Mouse (Mus musculus): ENCODE data around the gene Cd82. TPM values are rescaled to one million over a fixed set of nuclear protein-coding genes. Genes with fewer than 3 reads are reported as not detected.
A peak's percentile ranks its signal among the peaks of the same experiment; 100 is the strongest.

Gene Cd82
- polyA plus RNA-seq, 1 experiment = 118 TPM

DNA sequence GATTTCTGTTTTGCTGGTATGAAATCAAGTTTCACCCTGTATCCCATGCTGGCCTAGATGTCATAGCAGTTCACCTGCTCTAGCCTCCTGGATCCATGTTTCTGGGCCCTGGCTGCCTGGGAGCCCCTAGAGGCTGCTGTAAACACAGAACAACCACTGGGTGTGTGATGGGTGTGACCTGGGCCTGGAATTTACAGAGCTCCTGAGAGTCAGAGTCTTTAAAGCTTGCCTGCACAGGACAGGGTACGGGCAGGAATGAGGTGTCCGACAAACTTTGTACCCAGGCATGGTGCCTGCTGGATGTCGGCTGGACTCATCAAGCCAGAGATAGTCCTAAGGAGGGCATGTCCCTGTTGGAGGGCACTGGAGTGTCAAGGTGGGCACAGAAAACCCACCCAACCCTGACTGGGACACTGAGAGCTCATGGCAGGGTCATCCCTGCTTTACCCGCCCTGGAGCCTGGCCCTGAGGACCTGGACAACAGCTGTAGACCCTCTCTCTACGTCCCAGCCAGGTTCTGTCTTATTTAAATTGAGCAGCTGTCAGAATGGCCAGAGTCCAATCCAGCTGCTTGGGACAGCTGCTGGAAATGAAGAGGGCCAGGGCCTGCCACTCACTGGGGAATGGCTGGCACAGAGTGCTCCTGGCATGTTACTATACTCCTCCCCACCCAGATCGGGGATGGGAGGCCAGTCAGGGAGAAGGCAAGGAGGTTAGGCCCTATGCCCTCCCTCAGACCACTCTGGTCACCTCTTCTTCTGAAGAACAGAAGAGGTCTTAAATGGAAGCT, 30.1 kb downstream of the Cd82 start:
- H3K79me2 ChIP-seq (ENCODE audit: control insufficient read depth, insufficient read depth) = no peaks in the 10 kb centered on the region
- no peaks in the 10 kb centered on the region for H3K79me3 ChIP-seq (ENCODE audit: low read depth)
- no peak overlapping the region for H3K4me3 ChIP-seq (ENCODE audit: insufficient read depth, poor library complexity, severe bottlenecking)
- no peaks in the 10 kb centered on the region for H3K27me3 ChIP-seq (ENCODE audit: control insufficient read depth, insufficient read depth, insufficient read length)
- no peak overlapping the region for H3ac ChIP-seq (ENCODE audit: control insufficient read depth, insufficient read length, low read depth)
- peaks cover 36% of the 10 kb centered on the region for H3K36me3 ChIP-seq (ENCODE audit: control insufficient read depth, insufficient read depth)
- TF ChIP-seq MYOG (IDR thresholded peaks at IDR 0.05; ENCODE audit: control insufficient read depth, extremely low read depth, insufficient read length) (no peak), USF1 (IDR thresholded peaks at IDR 0.05; ENCODE audit: low read depth) (no peak), CEBPB (IDR thresholded peaks at IDR 0.05; ENCODE audit: low read depth) (no peak), MAX (IDR thresholded peaks at IDR 0.05) (no peak), CTCF (IDR thresholded peaks at IDR 0.05; ENCODE audit: control insufficient read depth, insufficient read depth, insufficient read length) (no peak), MYOD1 (IDR thresholded peaks at IDR 0.05; ENCODE audit: control insufficient read depth, insufficient read length, low read depth) (peak; percentile 60)

DNA sequence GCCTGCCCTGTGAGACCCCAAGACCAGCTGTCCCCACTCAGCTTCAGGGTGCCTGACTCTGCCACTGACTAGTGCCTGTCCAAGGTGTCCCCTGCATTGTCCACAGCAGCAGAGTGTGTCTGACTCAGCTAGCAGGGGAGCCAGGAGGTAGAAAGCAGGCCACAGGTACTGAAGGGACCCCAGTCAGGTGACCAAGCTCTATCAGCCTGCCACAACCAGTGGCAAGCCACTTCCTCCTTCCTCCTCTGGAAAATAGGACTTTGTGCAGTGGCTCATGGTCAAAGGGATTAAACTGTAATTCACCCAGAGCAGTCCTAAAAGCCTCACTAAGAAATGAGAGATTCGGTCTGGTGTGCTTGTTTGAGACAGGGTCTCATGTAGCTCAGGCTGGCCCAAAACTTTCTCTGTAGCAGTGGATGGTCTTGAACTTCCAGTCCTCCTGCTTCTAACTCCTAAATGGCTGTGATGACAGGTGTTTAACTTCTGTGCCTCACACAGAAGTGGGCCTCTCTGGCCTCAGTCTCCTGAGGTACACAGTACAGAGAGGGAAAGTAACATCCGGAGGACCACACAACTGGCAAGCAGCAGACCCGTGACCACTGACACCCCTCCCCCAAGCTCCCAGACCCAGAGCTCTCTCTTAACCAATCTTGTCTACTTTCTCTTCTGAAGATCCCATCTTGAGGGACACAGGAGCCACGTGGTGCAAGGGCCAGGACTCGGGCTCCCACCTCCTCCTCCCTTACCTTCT, 31.2 kb downstream of the Cd82 start:
- Histone ChIP-seq H3K79me3 (ENCODE audit: low read depth) (no peaks in the 10 kb centered on the region), H3K36me3 (ENCODE audit: control insufficient read depth, insufficient read depth) (peaks cover 28% of the 10 kb centered on the region), H3K79me2 (ENCODE audit: control insufficient read depth, insufficient read depth) (no peaks in the 10 kb centered on the region), H3K27me3 (ENCODE audit: control insufficient read depth, insufficient read depth, insufficient read length) (no peaks in the 10 kb centered on the region), H3K4me3 (ENCODE audit: insufficient read depth, poor library complexity, severe bottlenecking) (no peak overlapping the region), H3ac (ENCODE audit: control insufficient read depth, insufficient read length, low read depth) (no peak overlapping the region)
- TF ChIP-seq MYOD1 (IDR thresholded peaks at IDR 0.05; ENCODE audit: control insufficient read depth, insufficient read length, low read depth) (no peak), CEBPB (IDR thresholded peaks at IDR 0.05; ENCODE audit: low read depth) (no peak), FOSL1 (IDR thresholded peaks at IDR 0.05; ENCODE audit: insufficient read depth, low read length, poor library complexity, severe bottlenecking) (no peak), MAX (IDR thresholded peaks at IDR 0.05) (no peak), CTCF (IDR thresholded peaks at IDR 0.05; ENCODE audit: control insufficient read depth, insufficient read depth, insufficient read length) (no peak), MYOG (IDR thresholded peaks at IDR 0.05; ENCODE audit: control insufficient read depth, extremely low read depth, insufficient read length) (no peak), USF1 (IDR thresholded peaks at IDR 0.05; ENCODE audit: low read depth) (no peak)

DNA sequence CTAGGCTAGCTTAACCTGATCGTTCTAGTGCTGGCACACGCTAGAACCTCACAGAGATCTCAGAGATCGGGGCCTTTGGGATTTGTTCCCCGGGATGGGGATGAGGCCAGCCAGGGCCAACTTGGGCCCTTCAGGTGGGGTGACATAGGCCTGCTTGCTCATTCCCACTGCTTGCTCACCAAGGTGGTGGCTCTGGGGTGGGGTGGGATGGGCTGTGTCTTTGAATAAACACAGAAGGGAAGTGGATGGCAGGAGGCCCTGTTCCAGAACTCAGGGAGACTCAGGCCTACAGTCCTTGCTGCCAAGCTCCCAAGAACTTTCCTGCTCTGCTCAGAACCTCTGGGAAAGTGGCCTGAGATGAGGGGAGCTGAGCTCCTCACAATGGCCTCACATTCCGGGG, 31.9 kb downstream of the Cd82 start:
- no peak for TF ChIP-seq CTCF (IDR thresholded peaks at IDR 0.05; ENCODE audit: control insufficient read depth, insufficient read depth, insufficient read length)
- no peak for TF ChIP-seq USF1 (IDR thresholded peaks at IDR 0.05; ENCODE audit: low read depth)
- no peak for TF ChIP-seq MAX (IDR thresholded peaks at IDR 0.05)
- no peak for TF ChIP-seq MYOG (IDR thresholded peaks at IDR 0.05; ENCODE audit: control insufficient read depth, extremely low read depth, insufficient read length)
- no peak for TF ChIP-seq CEBPB (IDR thresholded peaks at IDR 0.05; ENCODE audit: low read depth)
- TF ChIP-seq FOSL1 (IDR thresholded peaks at IDR 0.05; ENCODE audit: insufficient read depth, low read length, poor library complexity, severe bottlenecking) = no peak
- no peak for TF ChIP-seq MYOD1 (IDR thresholded peaks at IDR 0.05; ENCODE audit: control insufficient read depth, insufficient read length, low read depth)

DNA sequence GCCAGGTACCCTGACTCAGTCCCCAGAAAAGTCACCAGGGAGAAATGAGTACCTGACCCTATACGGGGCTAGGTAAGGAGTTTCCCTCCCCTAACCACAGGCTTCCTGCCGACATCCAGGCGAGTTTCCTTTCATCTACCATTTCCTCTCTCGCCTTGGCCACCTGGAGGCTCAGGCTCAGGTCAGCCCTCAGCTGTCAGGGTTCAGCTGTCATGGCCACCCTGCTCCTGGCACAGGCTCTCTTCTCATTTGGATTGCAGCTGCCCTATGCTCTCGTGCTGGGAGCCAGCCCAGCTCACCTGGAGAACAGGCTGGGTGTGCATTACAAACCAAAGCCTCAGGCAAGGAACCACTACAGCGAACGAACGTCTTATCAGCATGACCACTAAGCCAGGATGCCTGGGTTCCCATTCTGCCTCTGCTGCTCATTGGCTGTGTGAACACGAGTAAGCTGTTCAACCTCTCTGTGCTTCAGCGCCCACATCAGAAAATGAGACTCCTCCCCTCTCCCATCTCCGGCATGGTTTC, 34.9 kb downstream of the Cd82 start:
- TF ChIP-seq CEBPB (IDR thresholded peaks at IDR 0.05; ENCODE audit: low read depth) (no peak), FOSL1 (IDR thresholded peaks at IDR 0.05; ENCODE audit: insufficient read depth, low read length, poor library complexity, severe bottlenecking) (no peak), USF1 (IDR thresholded peaks at IDR 0.05; ENCODE audit: low read depth) (no peak), MYOG (IDR thresholded peaks at IDR 0.05; ENCODE audit: control insufficient read depth, extremely low read depth, insufficient read length) (no peak), MAX (IDR thresholded peaks at IDR 0.05) (no peak), MYOD1 (IDR thresholded peaks at IDR 0.05; ENCODE audit: control insufficient read depth, insufficient read length, low read depth) (no peak), CTCF (IDR thresholded peaks at IDR 0.05; ENCODE audit: control insufficient read depth, insufficient read depth, insufficient read length) (no peak)
- Histone ChIP-seq H3K79me3 (ENCODE audit: low read depth) (no peaks in the 10 kb centered on the region), H3ac (ENCODE audit: control insufficient read depth, insufficient read length, low read depth) (no peak overlapping the region), H3K4me3 (ENCODE audit: insufficient read depth, poor library complexity, severe bottlenecking) (no peak overlapping the region), H3K36me3 (ENCODE audit: control insufficient read depth, insufficient read depth) (peaks cover 13% of the 10 kb centered on the region), H3K79me2 (ENCODE audit: control insufficient read depth, insufficient read depth) (no peaks in the 10 kb centered on the region), H3K27me3 (ENCODE audit: control insufficient read depth, insufficient read depth, insufficient read length) (no peaks in the 10 kb centered on the region)

More for the DNA sequence above, 31.9 kb downstream of the Cd82 start:
- Histone ChIP-seq H3ac (ENCODE audit: control insufficient read depth, insufficient read length, low read depth) (no peak overlapping the region), H3K79me2 (ENCODE audit: control insufficient read depth, insufficient read depth) (no peaks in the 10 kb centered on the region), H3K4me3 (ENCODE audit: insufficient read depth, poor library complexity, severe bottlenecking) (no peak overlapping the region), H3K79me3 (ENCODE audit: low read depth) (no peaks in the 10 kb centered on the region), H3K27me3 (ENCODE audit: control insufficient read depth, insufficient read depth, insufficient read length) (no peaks in the 10 kb centered on the region), H3K36me3 (ENCODE audit: control insufficient read depth, insufficient read depth) (peaks cover 26% of the 10 kb centered on the region)

DNA sequence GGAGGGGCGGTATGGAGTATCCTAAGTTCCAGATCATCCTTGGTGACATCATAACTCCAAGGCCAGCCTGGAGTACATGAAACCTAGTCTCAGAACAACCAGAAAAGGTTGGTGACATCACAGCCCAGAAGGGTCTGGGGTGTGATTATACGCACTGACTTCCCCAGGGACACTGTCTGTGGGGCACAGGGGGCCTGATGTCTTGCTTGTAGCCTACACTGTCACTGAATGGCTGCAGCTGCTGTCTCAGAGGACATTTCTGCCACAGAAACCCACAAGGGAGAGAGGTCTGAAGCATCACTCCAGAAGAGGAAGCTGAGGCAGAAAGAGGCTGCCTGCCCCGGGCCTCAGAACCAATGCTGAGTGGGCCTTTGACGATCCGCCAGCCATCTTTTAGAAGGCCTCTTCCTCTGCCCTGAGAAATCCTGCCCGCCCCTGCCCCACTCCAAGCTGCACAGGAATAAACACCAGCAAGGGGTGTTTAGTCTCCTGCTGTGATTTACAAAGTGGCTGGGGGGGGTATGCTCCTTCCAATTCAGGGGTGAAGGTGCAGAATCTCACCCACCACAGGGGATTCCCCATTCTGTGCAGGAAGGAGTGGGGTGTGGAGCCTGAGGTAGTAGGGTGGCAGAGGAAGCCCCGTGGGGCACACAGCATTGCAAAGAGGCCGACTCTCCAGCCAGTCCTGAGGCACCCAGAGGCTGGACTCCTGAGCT, 35.8 kb downstream of the Cd82 start:
- no peaks in the 10 kb centered on the region for H3K79me2 ChIP-seq (ENCODE audit: control insufficient read depth, insufficient read depth)
- H3K79me3 ChIP-seq (ENCODE audit: low read depth) = no peaks in the 10 kb centered on the region
- H3K36me3 ChIP-seq (ENCODE audit: control insufficient read depth, insufficient read depth) = peaks cover 9% of the 10 kb centered on the region
- no peaks in the 10 kb centered on the region for H3K27me3 ChIP-seq (ENCODE audit: control insufficient read depth, insufficient read depth, insufficient read length)
- no peak overlapping the region for H3ac ChIP-seq (ENCODE audit: control insufficient read depth, insufficient read length, low read depth)
- TF ChIP-seq CTCF (IDR thresholded peaks at IDR 0.05; ENCODE audit: control insufficient read depth, insufficient read depth, insufficient read length) (no peak), MAX (IDR thresholded peaks at IDR 0.05) (no peak), MYOD1 (IDR thresholded peaks at IDR 0.05; ENCODE audit: control insufficient read depth, insufficient read length, low read depth) (no peak), MYOG (IDR thresholded peaks at IDR 0.05; ENCODE audit: control insufficient read depth, extremely low read depth, insufficient read length) (no peak), USF1 (IDR thresholded peaks at IDR 0.05; ENCODE audit: low read depth) (no peak), CEBPB (IDR thresholded peaks at IDR 0.05; ENCODE audit: low read depth) (no peak), FOSL1 (IDR thresholded peaks at IDR 0.05; ENCODE audit: insufficient read depth, low read length, poor library complexity, severe bottlenecking) (no peak)
- no peak overlapping the region for H3K4me3 ChIP-seq (ENCODE audit: insufficient read depth, poor library complexity, severe bottlenecking)
